Mouse (Mus musculus): ENCODE measurements at regions not wholly inside any gene's neighbourhood (a gene's known extent, or its start where the extent isn't known, plus 50 kb on each side); places are given as distances from the start of the nearest gene placed in this dataset.
A peak's percentile ranks its signal among the peaks of the same experiment; 100 is the strongest.

- DNase-seq (ENCODE audit: low spot score) (no peak), ATAC-seq (ENCODE audit: low read depth) (no peak)
- H3K4me3 ChIP-seq (ENCODE audit: low read depth, low read length): no peak overlapping the region
- H3K27ac ChIP-seq (replicated peaks; ENCODE audit: low read depth, low read length): no peak overlapping the region
- H3K36me3 ChIP-seq (ENCODE audit: control insufficient read depth, insufficient read depth, low read length): no peaks in the 10 kb centered on the region
- no peaks in the 10 kb centered on the region for H3K9me3 ChIP-seq (ENCODE audit: control insufficient read depth, low read length)
- H3K4me2 ChIP-seq (ENCODE audit: low read depth, low read length): no peak overlapping the region
- no peaks in the 10 kb centered on the region for H3K27me3 ChIP-seq (replicated peaks; ENCODE audit: control insufficient read depth, insufficient read depth, low read length)
- no peaks in the 10 kb centered on the region for H3K4me1 ChIP-seq (ENCODE audit: control insufficient read depth, insufficient read depth, low read length)
- 70% methylated on average over 5 of the region's 5 CpGs for WGBS
- no peak overlapping the region for H3K9ac ChIP-seq (ENCODE audit: low read depth, low read length)
Measured at GRCm38 (mm10) chr13:35537936-35538335, 121.7 kb upstream of the Cdyl start.

- H3K27ac ChIP-seq (replicated peaks; ENCODE audit: low read depth, low read length): no peak overlapping the region
- no peak overlapping the region for H3K4me2 ChIP-seq (ENCODE audit: low read depth, low read length)
- no peaks in the 10 kb centered on the region for H3K4me1 ChIP-seq (ENCODE audit: control insufficient read depth, insufficient read depth, low read length)
- no peaks in the 10 kb centered on the region for H3K36me3 ChIP-seq (ENCODE audit: control insufficient read depth, insufficient read depth, low read length)
- H3K9ac ChIP-seq (ENCODE audit: low read depth, low read length): no peak overlapping the region
- H3K4me3 ChIP-seq (ENCODE audit: low read depth, low read length): no peak overlapping the region
- ATAC-seq (ENCODE audit: low read depth) (no peak), DNase-seq (ENCODE audit: low spot score) (no peak)
- no peaks in the 10 kb centered on the region for H3K9me3 ChIP-seq (ENCODE audit: control insufficient read depth, low read length)
- H3K27me3 ChIP-seq (replicated peaks; ENCODE audit: control insufficient read depth, insufficient read depth, low read length): no peaks in the 10 kb centered on the region
- 90% methylated on average over 2 of the region's 2 CpGs for WGBS
Measured at GRCm38 (mm10) chr13:35540433-35540832, 119.2 kb upstream of the Cdyl start.

- Histone ChIP-seq H3K27ac (replicated peaks; ENCODE audit: low read depth, low read length) (no peak overlapping the region), H3K36me3 (ENCODE audit: control insufficient read depth, insufficient read depth, low read length) (no peaks in the 10 kb centered on the region), H3K27me3 (replicated peaks; ENCODE audit: control insufficient read depth, insufficient read depth, low read length) (no peaks in the 10 kb centered on the region), H3K9me3 (ENCODE audit: control insufficient read depth, low read length) (no peaks in the 10 kb centered on the region), H3K4me1 (ENCODE audit: control insufficient read depth, insufficient read depth, low read length) (no peaks in the 10 kb centered on the region), H3K4me2 (ENCODE audit: low read depth, low read length) (no peak overlapping the region), H3K4me3 (ENCODE audit: low read depth, low read length) (no peak overlapping the region), H3K9ac (ENCODE audit: low read depth, low read length) (no peak overlapping the region)
- ATAC-seq (ENCODE audit: low read depth): no peak
- WGBS: 70% methylated on average over 6 of the region's 6 CpGs
- DNase-seq (ENCODE audit: low spot score): no peak
Measured at GRCm38 (mm10) chr13:35541053-35541452, 118.6 kb upstream of the Cdyl start.

GRCm38 (mm10) chr13:35564006-35564405 lies 95.6 kb upstream of the Cdyl start:
- Histone ChIP-seq H3K4me2 (ENCODE audit: low read depth, low read length) (no peak overlapping the region), H3K9ac (ENCODE audit: low read depth, low read length) (no peak overlapping the region), H3K4me1 (ENCODE audit: control insufficient read depth, insufficient read depth, low read length) (no peaks in the 10 kb centered on the region), H3K36me3 (ENCODE audit: control insufficient read depth, insufficient read depth, low read length) (no peaks in the 10 kb centered on the region), H3K27ac (replicated peaks; ENCODE audit: low read depth, low read length) (no peak overlapping the region), H3K4me3 (ENCODE audit: low read depth, low read length) (no peak overlapping the region), H3K9me3 (ENCODE audit: control insufficient read depth, low read length) (no peaks in the 10 kb centered on the region), H3K27me3 (replicated peaks; ENCODE audit: control insufficient read depth, insufficient read depth, low read length) (no peaks in the 10 kb centered on the region)
- ATAC-seq (ENCODE audit: low read depth) (no peak), DNase-seq (ENCODE audit: low spot score) (no peak)
- WGBS: 50% methylated on average over 1 of the region's 1 CpGs

GRCm38 (mm10) chr13:35581616-35582015 lies 78.0 kb upstream of the Cdyl start:
- ATAC-seq (ENCODE audit: low read depth) (peak; percentile 63), DNase-seq (ENCODE audit: low spot score) (peak; percentile 71)
- Histone ChIP-seq H3K4me1 (ENCODE audit: control insufficient read depth, insufficient read depth, low read length) (no peaks in the 10 kb centered on the region), H3K9ac (ENCODE audit: low read depth, low read length) (no peak overlapping the region), H3K4me2 (ENCODE audit: low read depth, low read length) (no peak overlapping the region), H3K27me3 (replicated peaks; ENCODE audit: control insufficient read depth, insufficient read depth, low read length) (no peaks in the 10 kb centered on the region), H3K9me3 (ENCODE audit: control insufficient read depth, low read length) (no peaks in the 10 kb centered on the region), H3K27ac (replicated peaks; ENCODE audit: low read depth, low read length) (no peak overlapping the region), H3K4me3 (ENCODE audit: low read depth, low read length) (no peak overlapping the region), H3K36me3 (ENCODE audit: control insufficient read depth, insufficient read depth, low read length) (no peaks in the 10 kb centered on the region)
- WGBS: 19% methylated on average over 3 of the region's 3 CpGs

GRCm38 (mm10) chr13:35598003-35598402 lies 61.6 kb upstream of the Cdyl start:
- no peak for ATAC-seq (ENCODE audit: low read depth)
- Histone ChIP-seq H3K4me3 (ENCODE audit: low read depth, low read length) (no peak overlapping the region), H3K27ac (replicated peaks; ENCODE audit: low read depth, low read length) (no peak overlapping the region), H3K4me2 (ENCODE audit: low read depth, low read length) (no peak overlapping the region), H3K4me1 (ENCODE audit: control insufficient read depth, insufficient read depth, low read length) (no peaks in the 10 kb centered on the region), H3K9me3 (ENCODE audit: control insufficient read depth, low read length) (no peaks in the 10 kb centered on the region), H3K36me3 (ENCODE audit: control insufficient read depth, insufficient read depth, low read length) (no peaks in the 10 kb centered on the region), H3K27me3 (replicated peaks; ENCODE audit: control insufficient read depth, insufficient read depth, low read length) (no peaks in the 10 kb centered on the region), H3K9ac (ENCODE audit: low read depth, low read length) (no peak overlapping the region)
- 88% methylated on average over 5 of the region's 5 CpGs for WGBS
- DNase-seq (ENCODE audit: low spot score): no peak

GRCm38 (mm10) chr13:35601560-35602135 lies 58.0 kb upstream of the Cdyl start:
- Histone ChIP-seq H3K27ac (replicated peaks; ENCODE audit: low read depth, low read length) (no peak overlapping the region), H3K4me2 (ENCODE audit: low read depth, low read length) (no peak overlapping the region), H3K4me3 (ENCODE audit: low read depth, low read length) (no peak overlapping the region), H3K9ac (ENCODE audit: low read depth, low read length) (no peak overlapping the region), H3K27me3 (replicated peaks; ENCODE audit: control insufficient read depth, insufficient read depth, low read length) (no peaks in the 10 kb centered on the region), H3K9me3 (ENCODE audit: control insufficient read depth, low read length) (no peaks in the 10 kb centered on the region), H3K4me1 (ENCODE audit: control insufficient read depth, insufficient read depth, low read length) (0 out of 2 replicates have a peak, but pooled peaks cover 4% of the 10 kb centered on the region), H3K36me3 (ENCODE audit: control insufficient read depth, insufficient read depth, low read length) (no peaks in the 10 kb centered on the region)
- no peak for DNase-seq (ENCODE audit: low spot score)
- 92% methylated on average over 2 of the region's 2 CpGs for WGBS
- ATAC-seq (ENCODE audit: low read depth): no peak

DNA sequence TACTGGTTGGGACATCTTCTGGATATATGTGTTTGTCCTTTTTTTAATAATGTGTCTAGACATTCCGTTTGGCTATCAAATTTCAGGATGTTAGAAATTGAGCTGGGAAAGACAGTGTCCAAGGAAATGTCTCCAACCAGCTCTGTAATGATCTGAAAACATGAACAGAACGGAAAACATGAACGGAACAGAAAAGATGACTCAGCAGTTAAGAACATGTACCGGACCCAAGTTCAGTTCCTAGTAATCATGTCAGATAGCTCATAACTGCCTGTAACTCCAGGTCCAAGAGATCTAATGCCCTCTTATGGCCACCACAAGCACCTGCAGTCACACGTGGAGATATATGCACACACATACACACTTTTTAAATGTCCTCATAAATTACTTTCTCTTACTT lies 56.6 kb upstream of the Cdyl start:
- H3K36me3 ChIP-seq (ENCODE audit: control insufficient read depth, insufficient read depth, low read length): no peaks in the 10 kb centered on the region
- no peaks in the 10 kb centered on the region for H3K9me3 ChIP-seq (ENCODE audit: control insufficient read depth, low read length)
- H3K27me3 ChIP-seq (replicated peaks; ENCODE audit: control insufficient read depth, insufficient read depth, low read length): no peaks in the 10 kb centered on the region
- H3K4me1 ChIP-seq (ENCODE audit: control insufficient read depth, insufficient read depth, low read length): 0 out of 2 replicates have a peak, but pooled peaks cover 4% of the 10 kb centered on the region
- ATAC-seq (ENCODE audit: low read depth): no peak
- WGBS: 95% methylated on average over 5 of the region's 5 CpGs
- no peak overlapping the region for H3K27ac ChIP-seq (replicated peaks; ENCODE audit: low read depth, low read length)
- no peak for DNase-seq (ENCODE audit: low spot score)
- H3K9ac ChIP-seq (ENCODE audit: low read depth, low read length): no peak overlapping the region
- H3K4me3 ChIP-seq (ENCODE audit: low read depth, low read length): no peak overlapping the region
- H3K4me2 ChIP-seq (ENCODE audit: low read depth, low read length): no peak overlapping the region

DNA sequence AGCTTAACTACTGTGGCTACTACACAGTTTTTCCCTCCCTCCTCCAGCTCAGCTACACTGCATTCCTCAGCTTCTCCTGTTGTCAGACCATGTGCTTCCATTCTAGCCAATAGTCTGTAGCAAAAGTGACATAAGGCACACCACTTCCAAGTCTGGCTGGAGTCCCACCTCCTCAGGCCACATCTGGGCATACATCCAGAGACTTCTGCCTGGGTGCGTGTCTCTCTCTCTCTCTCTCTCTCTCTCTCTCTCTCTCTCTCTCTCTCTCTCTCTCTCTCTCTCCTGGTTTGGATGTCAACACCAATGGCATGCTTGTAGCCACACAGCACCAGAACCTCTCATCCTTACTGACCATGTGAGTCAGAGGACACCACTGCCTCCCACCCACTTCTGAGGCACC lies 55.6 kb upstream of the Cdyl start:
- DNase-seq (ENCODE audit: low spot score) (peak; percentile 93), ATAC-seq (ENCODE audit: low read depth) (peak; percentile 94)
- peak overlapping the region; percentile 49; the same call in 1 of the 2 replicates for H3K27ac ChIP-seq (replicated peaks; ENCODE audit: low read depth, low read length)
- no peak overlapping the region for H3K9ac ChIP-seq (ENCODE audit: low read depth, low read length)
- 0 out of 2 replicates have a peak, but pooled peaks cover 4% of the 10 kb centered on the region for H3K4me1 ChIP-seq (ENCODE audit: control insufficient read depth, insufficient read depth, low read length)
- no peaks in the 10 kb centered on the region for H3K36me3 ChIP-seq (ENCODE audit: control insufficient read depth, insufficient read depth, low read length)
- no peaks in the 10 kb centered on the region for H3K27me3 ChIP-seq (replicated peaks; ENCODE audit: control insufficient read depth, insufficient read depth, low read length)
- H3K4me2 ChIP-seq (ENCODE audit: low read depth, low read length): no peak overlapping the region
- H3K4me3 ChIP-seq (ENCODE audit: low read depth, low read length): no peak overlapping the region
- no peaks in the 10 kb centered on the region for H3K9me3 ChIP-seq (ENCODE audit: control insufficient read depth, low read length)
- WGBS: 40% methylated on average over 1 of the region's 1 CpGs
